Mouse (Mus musculus) embryonic fibroblast, embryonic 13.5 days (primary cell): ENCODE data around the gene Hist1h2bk.
"Not testable (repeated sequence)": the region's sequence is repeated elsewhere in the genome, so short reads cannot be mapped to it uniquely, and the experiment has no call there.

Experiments
- CTCF ChIP-seq: IDR thresholded peaks from 2 replicates; pipeline ENCODE4 v1.5.1; 2011; ENCODE audit warnings: mild to moderate bottlenecking, control low read depth, low read length, moderate library complexity, borderline replicate concordance; ENCODE audit not compliant: insufficient read depth
- POLR2A ChIP-seq: IDR thresholded peaks from 2 replicates; pipeline ENCODE4 v1.6.1; 2011; ENCODE audit warnings: low read depth, mild to moderate bottlenecking, control low read depth, low read length, moderate library complexity

GRCm38 (mm10) chr13:22035267-22036148, at the start of gene Hist1h2bk, which contains the start of gene Hist1h2ah:
- peak; percentile 56 for TF ChIP-seq POLR2A
- TF ChIP-seq CTCF: not testable (repeated sequence)
